ENCODE assay signal across 18 mouse cellular contexts in genomic region chr1:39321954-39322353, GRCm38 (mm10). TPM values are rescaled to one million over a fixed set of nuclear protein-coding genes. Genes with fewer than 3 reads are reported as not detected.
DNase-seq lines count a peak whose midpoint lies in the region; ATAC-seq and TF ChIP-seq lines count a peak whose summit lies in the region.
"Had no signal": no experiment of that assay in that cellular context is flagged by ENCODE, and none has a peak within 500 bp of the region (broad histone marks: within the 10 kb centered on the region; RNA-seq: fewer than 3 reads in every experiment).

No protein-coding gene starts in this region.

- no peak for TF ChIP-seq CTCF in gastrocnemius, adult 2 months (IDR thresholded peaks at IDR 0.05)
- TF ChIP-seq CTCF in bone marrow macrophage, adult 2 months (IDR thresholded peaks at IDR 0.05; ENCODE audit: low read depth, low read length), result no peak

- H3K9me3 ChIP-seq in limb, embryonic 13.5 days, result no peaks in the 10 kb centered on the region
- H3K9me3 ChIP-seq in neural tube, embryonic 15.5 days (replicated peaks), result no peaks in the 10 kb centered on the region
- H3K9me3 ChIP-seq in forebrain, embryonic 12.5 days, result no peaks in the 10 kb centered on the region
- H3K9me3 ChIP-seq: hindbrain, embryonic 10.5 days had no signal

- no peaks in the 10 kb centered on the region for H3K27me3 ChIP-seq in limb, embryonic 13.5 days
- no peaks in the 10 kb centered on the region for H3K27me3 ChIP-seq in neural tube, embryonic 15.5 days (replicated peaks)
- no peaks in the 10 kb centered on the region for H3K27me3 ChIP-seq in forebrain, embryonic 12.5 days
- H3K27me3 ChIP-seq: CH12.LX, Patski had no signal

- TF ChIP-seq POLR2A in bone marrow macrophage, adult 2 months (IDR thresholded peaks at IDR 0.05; ENCODE audit: borderline replicate concordance, low read depth, low read length), result no peak

- intact Hi-C loops in gastrocnemius, adult 2 months (cut with DNase I), result no loop called here

- H3K4me3 ChIP-seq in gastrocnemius, adult 2 months, result no peak overlapping the region
- H3K4me3 ChIP-seq in bone marrow macrophage, adult 2 months (ENCODE audit: insufficient read depth, low read length), result no peak overlapping the region
- no peak overlapping the region for H3K4me3 ChIP-seq in limb, embryonic 13.5 days
- no peak overlapping the region for H3K4me3 ChIP-seq in neural tube, embryonic 15.5 days (replicated peaks)
- H3K4me3 ChIP-seq in forebrain, embryonic 12.5 days (replicated peaks), result no peak overlapping the region
- H3K4me3 ChIP-seq: hindbrain, embryonic 10.5 days had no signal

- peak; percentile 39 for DNase-seq in gastrocnemius, adult 2 months
- no peak for DNase-seq in gastrocnemius, adult 8-10 months (ENCODE audit: low spot score in 2 of 2)
- no peak for DNase-seq in kidney, adult 18-20 months
- DNase-seq: adrenal gland, postnatal 14 days; cerebellum, adult 18-20 months; cerebellum, adult 9-11 months; cerebellum, postnatal 36 days had no signal

- no peaks in the 10 kb centered on the region for H3K36me3 ChIP-seq in limb, embryonic 13.5 days
- no peaks in the 10 kb centered on the region for H3K36me3 ChIP-seq in neural tube, embryonic 15.5 days
- no peaks in the 10 kb centered on the region for H3K36me3 ChIP-seq in forebrain, embryonic 12.5 days (replicated peaks)
- H3K36me3 ChIP-seq: hindbrain, embryonic 10.5 days had no signal

- WGBS in limb, embryonic 13.5 days, result 34% methylated on average over 6 of the region's 6 CpGs
- WGBS in neural tube, embryonic 15.5 days, result 43% methylated on average over 6 of the region's 6 CpGs
- WGBS in forebrain, embryonic 12.5 days, result 88% methylated on average over 6 of the region's 6 CpGs

- no peak overlapping the region for H3K27ac ChIP-seq in gastrocnemius, adult 2 months
- H3K27ac ChIP-seq in bone marrow macrophage, adult 2 months (ENCODE audit: insufficient read depth, low read depth, low read length), result peak overlapping the region; percentile 33; the same call in 1 of the 2 replicates
- H3K27ac ChIP-seq in limb, embryonic 13.5 days, result no peak overlapping the region
- H3K27ac ChIP-seq in neural tube, embryonic 15.5 days (replicated peaks), result no peak overlapping the region
- H3K27ac ChIP-seq in forebrain, embryonic 12.5 days, result no peak overlapping the region
- H3K27ac ChIP-seq: hindbrain, embryonic 10.5 days; hindbrain, embryonic 14.5 days had no signal

- no peak overlapping the region for H3K4me2 ChIP-seq in limb, embryonic 13.5 days (replicated peaks)
- H3K4me2 ChIP-seq in neural tube, embryonic 15.5 days, result no peak overlapping the region
- no peak overlapping the region for H3K4me2 ChIP-seq in forebrain, embryonic 12.5 days
- H3K4me2 ChIP-seq: heart, embryonic 11.5 days; hindbrain, embryonic 14.5 days had no signal

- H3K4me1 ChIP-seq in bone marrow macrophage, adult 2 months (ENCODE audit: control insufficient read depth, insufficient read depth, low read length), result peaks cover 35% of the 10 kb centered on the region
- H3K4me1 ChIP-seq in limb, embryonic 13.5 days, result peaks cover 37% of the 10 kb centered on the region
- H3K4me1 ChIP-seq in neural tube, embryonic 15.5 days, result peaks cover 5% of the 10 kb centered on the region
- H3K4me1 ChIP-seq in forebrain, embryonic 12.5 days, result no peaks in the 10 kb centered on the region
- H3K4me1 ChIP-seq: hindbrain, embryonic 10.5 days had no signal

- peak; percentile 80 for ATAC-seq in limb, embryonic 13.5 days (ENCODE audit: low FRiP score, low read depth)
- peak; percentile 59; the same call in 1 of the 2 replicates for ATAC-seq in neural tube, embryonic 15.5 days (ENCODE audit: low FRiP score)
- ATAC-seq in forebrain, embryonic 12.5 days (ENCODE audit: low FRiP score), result no peak
- ATAC-seq: activated CD4-positive, CD25-positive, alpha-beta regulatory T cell, adult 4 months; forebrain, embryonic 16.5 days; Patski had no signal

- H3K9ac ChIP-seq in limb, embryonic 13.5 days, result no peak overlapping the region
- H3K9ac ChIP-seq in neural tube, embryonic 15.5 days (replicated peaks), result no peak overlapping the region
- H3K9ac ChIP-seq in forebrain, embryonic 12.5 days, result no peak overlapping the region
- H3K9ac ChIP-seq: hindbrain, embryonic 14.5 days had no signal

RNA-seq across cellular contexts. Expression of gene Rpl31, which starts 45.7 kb away (rescaled TPM):
- 100 to 1,000 TPM; 512 to 578 TPM for total RNA-seq in gastrocnemius, adult 2 months (2021)
- total RNA-seq in gastrocnemius, adult 8-10 months (2022), result 100 to 1,000 TPM; 426 to 535 (median 481) TPM
- polyA plus RNA-seq in bone marrow macrophage, adult 2 months (2012; ENCODE audit: insufficient read depth, insufficient read length, missing spikeins), result 950 and 963 TPM in 2 replicates
- 514 and 521 TPM in 2 replicates for polyA plus RNA-seq in limb, embryonic 13.5 days (2015; fragmentation: Nextera tagmentation; extraction: Ambion mirVana)
- 329 and 348 TPM in 2 replicates for polyA plus RNA-seq in neural tube, embryonic 15.5 days (2015; fragmentation: Nextera tagmentation; extraction: Ambion mirVana)
- polyA plus RNA-seq in forebrain, embryonic 12.5 days (2016; fragmentation: Nextera tagmentation; extraction: Ambion mirVana), result 453 and 454 TPM in 2 replicates
